Mouse (Mus musculus): ENCODE results near the gene Cptp. TPM values are rescaled to one million over a fixed set of nuclear protein-coding genes. Genes with fewer than 3 reads are reported as not detected.
A peak's percentile ranks its signal among the peaks of the same experiment; 100 is the strongest.

Cptp gene
- total RNA-seq (2021), result 10 to 100 TPM; 23.1 to 33.8 TPM
- long read RNA-seq, experiment 1, transcript Cptp-201 (3 exons, 2,662 nt), result major isoform, 30 of 37 reads
- long read RNA-seq, experiment 1, partial matches to known transcripts, result 4 of 37 reads
- long read RNA-seq, experiment 1, other reads (novel, unspliced or antisense), result 3 of 37 reads
- long read RNA-seq, experiment 2, transcript Cptp-201 (3 exons, 2,662 nt), result major isoform, 31 of 40 reads
- long read RNA-seq, experiment 2, partial matches to known transcripts, result 7 of 40 reads
- long read RNA-seq, experiment 2, other reads (novel, unspliced or antisense), result 2 of 40 reads

DNA sequence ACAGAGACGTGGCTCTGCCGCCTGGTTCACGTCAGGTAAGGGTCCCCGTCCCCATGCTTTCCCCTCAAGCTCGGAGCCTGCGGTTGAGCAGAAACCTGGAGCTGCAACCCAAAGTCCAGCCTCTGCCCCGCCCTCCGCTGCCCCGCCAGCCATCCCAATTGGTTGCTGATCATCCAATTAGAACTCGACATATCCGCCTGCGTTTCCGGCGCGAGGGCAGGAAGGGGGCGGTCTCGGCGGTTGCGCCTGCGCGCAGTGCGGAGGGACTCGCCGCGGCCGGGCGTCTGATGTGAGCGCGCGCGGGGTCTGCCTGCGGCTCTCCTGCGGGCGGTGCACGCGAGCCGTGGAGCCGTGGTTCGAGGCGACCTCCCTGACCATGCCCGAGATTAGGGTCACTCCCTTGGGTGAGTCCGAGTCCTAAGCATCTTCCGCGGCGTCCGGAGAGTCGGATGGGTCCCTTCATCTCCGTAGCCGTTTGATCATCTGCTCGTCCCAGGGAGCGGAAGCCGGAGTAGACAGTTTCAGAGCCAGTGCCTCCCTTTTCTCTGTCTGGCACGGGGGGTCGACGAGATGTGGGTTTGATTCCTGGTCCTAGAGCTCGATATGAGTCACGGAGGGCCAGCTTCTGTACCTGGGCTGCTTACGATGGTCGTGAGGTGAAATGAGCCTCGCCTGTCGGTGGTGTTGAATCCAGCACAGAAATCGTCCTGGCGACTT, at the start of gene Cptp, which contains the start of gene Ints11:
Cptp (minus strand) TSS at position 124 of the 717 bp plus-strand sequence.
Ints11 (plus strand) TSS at position 230 of the 717 bp plus-strand sequence.
- peak; percentile 96 to 97 for DNase-seq (ENCODE audit: low spot score in 2 of 2)

DNA sequence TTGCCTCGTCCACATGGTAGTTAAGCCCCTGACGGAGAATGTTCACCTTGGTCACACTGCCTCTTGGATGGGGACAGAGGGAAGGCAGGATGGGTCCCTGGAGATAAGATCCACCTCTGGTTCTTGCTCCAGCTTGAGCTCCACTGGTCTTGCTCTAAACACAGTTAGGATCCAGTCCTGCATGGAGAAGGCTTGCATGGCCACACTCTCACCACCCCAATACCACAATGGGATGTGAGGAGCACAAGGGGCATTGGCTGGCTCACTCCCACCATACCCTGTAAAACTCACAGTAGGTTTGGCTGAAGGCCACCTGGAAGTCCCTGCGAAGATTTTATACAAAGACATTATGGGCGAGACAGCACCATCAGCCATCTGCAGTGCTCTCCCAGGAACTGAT, 39.5 kb upstream of the Cptp start:
- DNase-seq (ENCODE audit: low spot score in 2 of 2), result no peak

DNA sequence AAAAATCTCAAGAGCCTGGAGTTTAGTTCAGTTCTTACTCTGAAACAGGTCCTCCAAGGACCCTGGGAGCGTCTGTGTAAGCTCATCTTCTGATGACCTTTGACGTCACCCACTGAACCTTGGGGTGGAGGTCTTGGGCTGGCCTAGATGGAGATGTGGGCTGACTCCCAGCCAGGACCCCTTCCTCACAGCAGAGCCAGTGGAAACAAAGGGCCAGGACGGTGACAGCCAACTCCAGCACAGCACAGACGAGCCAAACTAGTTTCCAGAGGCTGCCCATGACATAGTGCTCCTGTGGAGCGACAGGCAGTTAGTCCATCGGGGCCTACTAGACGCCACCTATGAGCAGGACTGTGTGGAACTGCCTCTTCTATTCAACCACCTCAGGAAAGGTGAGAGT, 39.0 kb upstream of the Cptp start:
- DNase-seq (ENCODE audit: low spot score in 2 of 2), result peak; percentile 1

DNA sequence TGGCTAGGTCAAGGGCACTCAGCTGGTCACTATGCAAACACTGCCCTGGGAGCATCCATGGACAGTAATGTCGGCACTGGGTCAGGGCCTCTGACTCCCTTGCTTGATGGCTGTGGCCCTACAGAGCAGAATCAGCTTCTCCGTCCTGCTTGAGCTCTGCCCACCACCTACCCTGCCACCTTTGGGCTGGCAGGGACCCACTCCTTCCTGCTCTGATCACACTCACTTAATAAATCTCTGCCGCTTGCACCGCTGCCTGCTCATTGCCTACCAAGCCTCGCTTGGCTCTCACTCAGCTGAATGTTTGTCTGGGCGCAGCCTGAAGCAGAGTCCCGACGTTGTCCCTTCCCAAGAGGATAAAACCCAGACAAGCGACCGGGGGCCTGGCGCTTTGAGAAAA, 37.8 kb upstream of the Cptp start:
- no peak for DNase-seq (ENCODE audit: low spot score in 2 of 2)

DNA sequence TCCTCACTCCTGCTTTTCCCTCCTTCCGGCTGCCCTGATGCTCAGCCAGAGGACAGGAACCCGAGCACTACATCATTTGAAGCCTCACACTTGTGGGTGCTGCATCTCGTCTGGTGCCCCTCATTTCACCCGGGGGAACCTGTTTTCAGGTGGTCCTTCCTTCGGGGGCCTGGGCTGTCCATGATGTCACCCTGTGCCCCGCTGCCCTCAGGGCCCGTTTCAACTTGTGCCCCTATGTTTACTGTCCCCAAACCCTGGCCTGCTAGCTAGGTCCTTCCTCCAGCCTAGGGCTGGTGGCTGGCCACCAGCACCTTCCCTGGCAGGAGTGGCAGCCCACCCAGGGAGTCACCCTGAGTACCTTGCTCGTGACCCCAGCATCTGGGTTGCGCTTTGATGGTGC, 36.9 kb upstream of the Cptp start:
- peak in 1 of 2 experiments; percentile 1 for DNase-seq (ENCODE audit: low spot score in 2 of 2)

DNA sequence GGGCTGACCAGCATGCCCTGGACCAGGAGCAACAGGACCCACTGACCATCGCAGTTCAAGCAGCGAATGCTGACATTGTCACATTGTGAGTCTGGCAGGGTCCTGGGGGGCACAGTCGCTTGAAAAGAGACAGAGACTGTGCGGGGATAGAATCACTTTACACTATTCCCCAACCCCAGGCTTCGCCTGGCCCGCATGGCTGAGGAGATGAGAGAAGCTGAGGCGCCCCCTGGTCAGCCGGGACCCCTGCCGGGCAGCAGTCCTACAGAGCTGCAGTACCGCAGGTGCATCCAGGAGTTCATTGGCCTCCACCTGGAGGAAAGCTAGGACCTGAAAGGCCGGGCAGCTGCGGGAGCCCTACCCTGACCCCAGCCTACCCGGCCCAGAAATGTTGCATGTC, 36.4 kb upstream of the Cptp start:
- DNase-seq (ENCODE audit: low spot score in 2 of 2), result peak in 1 of 2 experiments; percentile 1

DNA sequence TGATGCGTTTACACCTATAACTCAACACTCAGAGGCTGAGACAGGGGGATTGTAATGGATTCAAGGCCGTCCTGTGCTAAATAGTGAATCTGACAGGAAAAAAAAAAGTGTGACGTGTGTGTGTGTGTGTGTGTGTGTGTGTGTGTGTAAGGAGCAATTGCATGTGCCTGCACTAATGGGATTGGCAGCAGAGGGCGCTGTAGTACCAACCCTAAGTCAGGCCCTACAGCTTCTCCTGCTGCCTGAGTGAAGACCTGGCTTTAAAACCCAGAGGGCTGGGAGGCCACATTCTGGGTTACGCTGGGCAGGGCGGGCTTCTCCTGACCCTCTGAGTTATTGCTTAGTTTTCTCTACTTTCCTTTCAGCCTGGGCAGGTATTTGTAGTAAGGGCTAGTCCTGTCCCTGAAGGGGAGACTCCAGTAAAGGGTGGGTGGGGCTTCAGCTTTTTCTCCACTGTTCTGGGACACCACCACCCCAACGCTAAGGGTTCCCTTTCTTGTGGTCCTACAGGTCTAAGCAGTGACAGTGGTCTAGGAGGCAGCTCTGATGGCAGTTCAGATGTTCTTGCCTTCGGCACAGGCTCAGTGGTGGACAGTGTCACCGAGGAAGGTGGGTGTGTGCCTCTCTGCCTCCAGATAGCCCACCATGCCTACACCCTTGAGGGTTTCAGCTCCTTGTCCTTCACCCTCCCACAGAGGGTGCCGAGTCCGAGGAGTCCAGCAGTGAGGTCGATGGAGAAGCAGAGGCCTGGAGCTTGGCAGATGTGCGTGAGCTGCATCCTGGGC, 35.3 kb upstream of the Cptp start:
- peak; percentile 3 to 16 for DNase-seq (ENCODE audit: low spot score in 2 of 2)

DNA sequence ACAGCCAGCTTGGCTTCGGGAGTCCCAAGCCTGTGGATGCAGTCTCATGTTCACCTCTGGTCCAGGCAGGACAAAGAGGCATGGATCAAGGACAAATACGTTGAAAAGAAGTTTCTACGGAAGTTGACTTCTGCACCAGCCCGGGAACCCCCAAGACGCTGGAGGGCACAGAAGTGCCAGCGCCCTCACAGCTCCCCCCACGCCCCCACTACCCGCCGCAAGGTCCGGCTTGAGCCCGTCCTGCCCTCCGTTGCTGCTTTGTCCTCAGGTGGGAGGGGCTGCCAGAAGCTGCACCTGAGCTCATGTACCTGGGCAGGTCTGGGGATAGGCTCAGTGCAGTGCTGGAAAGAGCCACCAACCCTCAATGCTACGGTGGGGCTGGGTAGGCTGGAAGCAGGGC, 34.0 kb upstream of the Cptp start:
- no peak for DNase-seq (ENCODE audit: low spot score in 2 of 2)

DNA sequence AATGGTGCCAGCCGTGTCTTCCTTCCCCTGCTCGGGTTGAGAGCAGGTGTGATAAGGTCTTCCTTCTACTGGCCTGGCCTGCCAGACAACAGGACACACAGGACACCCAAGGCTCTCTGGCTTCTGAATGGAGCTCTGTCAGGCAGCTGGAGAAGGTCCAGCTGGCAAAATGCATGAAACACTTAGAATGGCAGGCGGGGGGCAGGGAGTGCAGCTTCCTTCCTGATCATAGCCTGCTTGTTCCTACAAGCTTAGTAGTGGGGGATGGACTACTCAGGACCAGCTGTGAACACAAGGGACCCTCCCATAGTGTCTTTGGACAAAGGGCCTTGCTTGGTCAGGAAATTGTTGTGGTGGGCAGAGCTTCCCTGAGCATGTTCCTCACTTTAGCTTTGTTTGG, 32.0 kb upstream of the Cptp start:
- DNase-seq (ENCODE audit: low spot score in 2 of 2), result peak in 1 of 2 experiments; percentile 15

DNA sequence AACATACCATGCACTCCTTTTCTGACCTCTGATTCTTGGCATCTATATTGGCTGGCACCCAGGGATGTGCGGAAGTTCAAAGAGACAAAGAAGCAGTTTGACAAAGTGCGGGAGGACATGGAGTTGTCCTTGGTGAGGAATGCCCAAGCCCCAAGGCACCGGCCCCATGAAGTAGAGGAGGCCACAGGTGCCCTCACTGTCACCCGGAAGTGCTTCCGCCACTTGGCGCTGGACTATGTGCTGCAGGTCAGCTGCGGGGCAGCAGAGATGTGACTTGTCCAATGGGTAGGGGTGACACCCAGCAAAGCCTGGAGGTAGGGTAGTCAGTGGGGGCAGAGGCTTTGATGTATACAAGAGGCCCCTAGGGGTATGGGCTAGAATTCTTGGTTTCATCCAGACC, 30.1 kb upstream of the Cptp start:
- DNase-seq (ENCODE audit: low spot score in 2 of 2), result peak; percentile 0 to 1

DNA sequence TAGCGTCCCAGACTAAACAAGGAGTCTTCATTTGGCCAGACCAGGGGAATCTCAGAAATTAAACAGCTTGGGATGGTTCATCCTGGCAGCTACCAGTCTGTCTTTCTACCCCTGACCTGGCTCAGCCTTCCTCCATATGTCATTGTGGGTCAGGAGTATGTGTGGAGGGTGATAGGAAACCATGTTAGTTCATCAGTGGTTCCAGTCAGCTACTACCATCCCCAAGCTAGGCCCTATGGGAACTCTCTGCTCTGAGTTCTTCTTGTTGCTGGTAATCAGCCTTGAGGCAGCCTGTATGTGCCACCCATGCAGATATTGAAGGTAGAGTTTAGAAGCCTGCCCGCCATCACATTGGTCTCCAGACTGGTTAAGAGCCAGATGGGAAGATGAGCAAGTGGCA, 29.1 kb upstream of the Cptp start:
- DNase-seq (ENCODE audit: low spot score in 2 of 2), result no peak

DNA sequence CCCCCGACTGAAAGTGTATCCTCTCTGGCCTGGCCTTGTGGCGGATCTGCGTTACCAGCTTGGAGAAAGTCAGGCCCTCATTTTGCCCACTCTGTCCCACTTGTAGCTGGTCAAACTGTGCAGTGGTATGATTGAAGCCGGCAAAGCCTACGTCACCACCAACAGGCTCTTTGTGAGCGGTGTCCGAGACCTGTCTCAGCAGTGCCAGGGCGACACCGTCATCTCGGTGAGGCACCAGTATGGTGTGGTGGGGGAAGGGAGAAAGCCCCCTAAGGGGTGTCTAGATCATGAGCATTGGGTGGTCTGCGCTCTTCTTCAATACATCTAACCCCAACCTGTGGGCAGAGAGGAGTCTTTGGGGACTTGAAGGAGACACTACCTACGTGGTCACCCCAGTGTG, 27.2 kb upstream of the Cptp start:
- peak in 1 of 2 experiments; percentile 1 for DNase-seq (ENCODE audit: low spot score in 2 of 2)

DNA sequence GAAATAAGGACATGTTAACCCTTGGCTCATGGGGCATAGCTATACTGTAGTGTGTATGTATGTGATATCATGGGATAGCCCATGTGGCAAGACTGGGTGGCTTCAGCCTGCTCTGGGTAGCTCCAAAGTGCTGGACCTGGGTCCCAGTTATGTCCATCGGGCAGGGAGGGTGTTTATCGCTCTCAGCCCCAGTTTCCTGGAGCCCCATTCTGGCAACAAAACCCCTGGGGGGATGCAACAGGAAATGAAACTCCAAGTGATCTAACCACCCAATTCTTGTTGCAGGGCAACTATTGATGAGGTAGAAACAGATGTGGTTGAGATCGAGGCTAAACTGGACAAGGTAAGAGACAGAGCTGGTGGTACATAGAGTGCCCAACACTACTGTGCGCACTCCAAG, 26.6 kb upstream of the Cptp start:
- peak in 1 of 2 experiments; percentile 0 for DNase-seq (ENCODE audit: low spot score in 2 of 2)

DNA sequence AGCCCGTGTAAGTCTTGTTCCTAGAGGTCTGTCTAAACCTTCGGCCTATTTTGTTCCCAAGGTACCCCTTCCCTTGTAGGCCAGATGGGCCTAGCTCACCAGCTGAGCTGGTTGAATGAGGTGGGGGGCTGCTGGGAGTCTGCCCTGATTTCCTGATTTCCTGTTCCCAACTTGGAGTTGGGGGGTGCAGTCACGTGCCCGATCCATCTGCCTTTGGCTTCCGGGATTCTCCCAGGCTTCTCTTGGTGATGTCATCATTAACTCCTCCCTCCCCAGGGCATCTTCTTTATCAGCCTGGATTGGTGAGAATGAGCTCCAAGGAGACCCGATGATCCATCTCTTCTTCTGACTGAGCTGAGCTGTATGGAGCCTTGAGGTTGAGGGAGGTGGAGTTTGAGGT, 26.0 kb upstream of the Cptp start:
- peak; percentile 79 to 81 for DNase-seq (ENCODE audit: low spot score in 2 of 2)

DNA sequence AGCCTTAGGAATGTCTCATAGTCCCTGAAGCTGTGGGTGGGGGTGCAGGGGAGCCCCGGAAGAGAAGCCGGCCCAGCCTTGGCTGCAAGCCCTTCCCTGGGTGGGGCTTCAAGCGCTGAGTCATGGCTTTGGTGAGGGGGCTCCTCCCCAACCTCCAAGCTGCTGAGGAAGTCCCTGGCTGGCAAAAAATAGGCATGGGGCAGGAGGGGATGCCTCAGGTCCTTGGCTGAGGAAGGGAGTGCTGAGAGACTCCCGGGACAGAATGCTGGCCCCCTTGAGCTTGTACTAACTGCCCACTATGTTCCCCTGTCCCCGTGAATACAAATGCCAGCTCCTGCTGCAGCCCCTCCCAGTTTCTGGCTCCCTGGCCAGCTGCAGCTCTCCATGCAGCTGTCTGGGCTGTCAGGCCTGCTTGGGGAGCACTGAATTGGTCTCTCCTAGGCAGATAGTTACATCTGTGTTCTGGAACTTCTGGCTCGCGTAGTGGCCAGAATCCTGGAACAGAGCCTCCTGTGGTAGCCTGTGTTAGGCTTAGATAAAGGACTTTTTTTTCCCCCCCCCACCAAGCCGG, 25.2 kb upstream of the Cptp start:
- DNase-seq (ENCODE audit: low spot score in 2 of 2), result peak; percentile 73 to 81

DNA sequence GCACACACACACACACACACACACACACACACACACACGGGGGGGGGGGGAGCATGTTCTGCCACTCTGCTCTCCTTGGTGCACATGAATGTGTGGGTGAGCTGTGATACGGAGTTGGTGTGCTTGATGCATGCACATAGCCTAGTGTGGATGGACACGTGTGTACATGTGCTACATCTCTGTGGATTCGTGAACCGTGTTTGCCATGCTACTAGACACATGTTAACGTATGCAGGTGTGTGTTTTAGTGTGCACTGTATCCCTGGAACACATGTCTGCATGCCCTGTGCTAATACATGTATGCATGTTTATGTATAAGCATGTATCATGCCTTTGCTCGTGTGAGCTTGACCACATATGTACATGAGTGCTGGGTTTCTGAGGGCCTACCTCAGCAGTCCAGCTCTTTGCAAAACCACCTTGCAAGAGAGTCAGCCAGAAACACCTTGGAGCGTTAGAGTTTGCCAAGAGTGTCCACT, 24.0 kb upstream of the Cptp start:
- peak; percentile 0 to 1 for DNase-seq (ENCODE audit: low spot score in 2 of 2)

DNA sequence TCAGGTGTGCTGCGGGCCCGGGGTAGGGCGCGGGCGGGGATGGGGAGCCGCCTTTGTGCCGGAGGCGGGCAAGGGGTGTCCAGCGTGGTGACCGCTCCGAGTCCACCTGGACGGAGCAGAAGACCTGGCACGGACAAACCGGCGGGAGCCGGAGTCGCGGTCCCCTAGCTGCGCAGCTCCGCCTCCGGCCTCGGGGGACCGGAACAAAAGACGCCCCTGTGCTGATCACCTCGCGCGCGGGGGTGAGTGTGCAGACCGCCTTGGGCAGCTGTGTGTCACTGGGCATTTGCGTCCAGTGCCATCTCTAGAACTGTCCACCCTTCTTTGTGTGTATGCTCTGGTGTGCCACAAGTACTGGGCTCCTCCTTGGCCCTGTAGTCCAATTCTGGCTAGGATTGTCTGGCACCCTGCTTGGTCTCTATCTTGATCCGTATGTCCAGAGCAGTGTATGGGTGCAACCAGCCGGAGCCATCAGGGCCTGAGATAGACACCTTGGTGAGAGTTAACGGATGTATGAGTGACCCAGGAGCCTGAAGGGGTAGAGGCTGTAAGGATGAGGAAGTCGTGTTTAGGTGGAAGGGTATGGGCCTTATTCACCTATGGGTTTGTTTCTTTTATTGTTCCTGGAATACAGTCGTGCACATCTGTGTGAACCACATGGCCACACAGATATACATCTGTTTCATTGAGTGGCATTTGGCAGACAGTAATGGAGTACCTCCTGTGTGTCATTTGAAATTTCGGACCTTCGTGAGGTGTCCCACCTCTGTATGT, 23.4 kb upstream of the Cptp start:
- DNase-seq (ENCODE audit: low spot score in 2 of 2), result peak; percentile 42 to 43

DNA sequence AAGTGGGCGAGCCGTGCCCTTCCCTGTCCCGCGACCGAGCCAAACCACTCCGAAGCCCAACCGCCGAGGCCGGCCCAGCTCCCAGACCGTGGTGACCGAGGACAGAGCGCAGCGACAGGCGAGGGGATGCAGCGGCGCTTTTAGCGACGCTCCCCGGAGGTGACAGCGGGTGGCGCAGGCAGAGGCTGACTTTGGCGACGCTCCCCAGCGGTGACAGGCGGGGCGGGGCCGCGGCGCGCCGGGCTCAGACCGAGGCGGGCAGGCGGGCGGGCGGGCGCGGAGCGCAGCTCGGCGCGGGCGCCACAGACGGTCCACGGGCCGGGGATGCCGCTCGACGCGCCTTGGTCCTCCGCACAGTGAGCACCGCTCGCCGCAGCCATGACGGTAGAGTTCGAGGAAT, 22.8 kb upstream of the Cptp start:
- DNase-seq (ENCODE audit: low spot score in 2 of 2), result peak; percentile 76 to 87

DNA sequence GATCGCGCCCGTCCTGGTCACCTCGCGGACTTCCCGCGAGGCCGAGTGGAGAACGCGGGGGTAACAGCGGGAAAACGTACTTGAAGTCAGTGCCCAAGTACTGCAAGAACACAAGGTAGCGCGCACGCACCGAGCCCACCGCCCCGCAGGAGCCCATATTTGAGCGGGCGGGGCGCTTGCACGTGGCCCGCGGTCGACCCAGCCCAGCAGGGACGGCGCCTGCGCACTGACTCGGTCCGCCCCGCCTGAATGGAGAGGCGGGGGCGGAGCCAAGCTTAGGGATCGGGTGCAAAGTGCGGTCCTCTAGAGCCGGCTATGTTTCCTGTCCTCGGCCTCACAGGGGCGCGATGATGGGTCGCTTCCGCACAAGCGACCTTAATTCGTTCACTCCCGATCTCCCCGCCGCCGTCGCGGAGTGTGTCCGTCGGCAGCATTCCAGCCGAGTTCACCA, 22.3 kb upstream of the Cptp start, which contains the start of the genes Pusl1 and Acap3:
Pusl1 (minus strand) TSS at position 231 of the 451 bp plus-strand sequence.
Acap3 (plus strand) TSS at position 272 of the 451 bp plus-strand sequence.
- DNase-seq (ENCODE audit: low spot score in 2 of 2), result peak; percentile 96 to 97

DNA sequence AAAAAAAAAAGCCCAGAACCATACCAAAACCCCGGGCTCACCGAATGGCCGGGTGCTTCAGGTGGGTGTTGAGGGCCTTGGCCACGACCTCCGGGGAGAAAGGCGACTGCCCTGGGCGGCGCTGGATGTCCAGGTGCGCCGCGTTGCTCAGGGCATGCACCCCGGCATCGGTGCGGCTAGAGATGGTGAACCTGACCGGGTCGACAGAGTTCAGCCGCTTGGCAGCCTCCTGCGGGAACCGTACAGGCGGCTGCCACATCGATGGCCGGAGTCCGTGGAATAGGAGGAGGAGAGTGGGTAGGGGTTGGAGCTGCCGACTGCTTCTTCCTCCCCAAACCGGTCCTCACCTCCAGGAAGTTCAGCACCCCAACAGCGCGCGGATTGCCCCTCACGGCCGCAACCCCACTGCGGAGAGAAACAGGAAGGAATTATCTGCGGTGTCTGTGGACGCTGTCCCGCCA, 21.8 kb upstream of the Cptp start:
- peak; percentile 7 to 17 for DNase-seq (ENCODE audit: low spot score in 2 of 2)

All from left cerebral cortex, adult 18-20 months (tissue).